Mouse (Mus musculus) adrenal gland, adult 18-20 months (tissue): ENCODE measurements at regions not wholly inside any gene's neighbourhood (a gene's known extent, or its start where the extent isn't known, plus 50 kb on each side); places are given as distances from the start of the nearest gene placed in this dataset.

ENCODE experiments used
- DNase-seq, 2 experiments: peaks; one replicate each; pipeline ENCODE4 v3.0.0; 2021 to 2022; ENCODE audit warnings: low spot score in 2 of 2

- DNase-seq, result no peak
Observed at GRCm38 (mm10) chr1:55977796-55978195, 572.1 kb downstream of the Plcl1 start.

DNA sequence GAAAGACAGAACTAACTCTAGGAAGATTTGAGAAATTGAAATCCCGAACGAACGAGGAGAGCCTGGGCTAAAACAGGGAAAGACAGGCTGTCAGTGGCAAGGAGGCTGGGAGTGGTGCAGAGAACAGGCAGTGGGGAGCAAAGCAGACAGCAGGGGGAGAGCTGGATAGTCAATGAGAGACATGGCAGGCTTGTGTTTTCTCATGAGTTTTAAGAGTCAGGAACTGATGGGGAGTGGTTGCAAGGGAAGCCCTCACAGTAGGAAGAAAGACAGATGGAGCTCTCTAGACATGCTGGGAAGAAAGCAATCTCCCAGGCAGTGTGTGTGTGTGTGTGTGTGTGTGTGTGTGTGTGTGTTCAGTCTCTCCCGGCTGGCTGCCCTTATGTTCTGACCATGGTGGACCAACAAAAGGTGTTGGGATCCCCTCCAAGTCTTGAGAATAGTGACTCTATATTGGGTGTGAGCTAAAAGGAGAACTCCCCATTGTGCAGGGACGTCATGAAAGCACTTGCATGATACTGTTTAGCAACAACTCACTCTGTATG lies 577.9 kb downstream of the Plcl1 start:
- no peak for DNase-seq

GRCm38 (mm10) chr1:55997074-55997473 lies 591.4 kb downstream of the Plcl1 start:
- no peak for DNase-seq
